Mouse (Mus musculus) gastrocnemius, adult 8-10 months (tissue): ENCODE measurements around the gene Mitf. TPM values are rescaled to one million over a fixed set of nuclear protein-coding genes. Genes with fewer than 3 reads are reported as not detected.

Source experiments
- DNase-seq, 2 experiments: peaks; one replicate each; pipeline ENCODE4 v3.0.0; 2022; ENCODE audit warnings: low spot score in 2 of 2
- total RNA-seq, 4 experiments: library from RNA; stranded (reverse); gene quantifications; 2 replicates each; pipeline ENCODE4 v1.2.4; 2022

The Mitf gene
- total RNA-seq, 4 experiments from 2014 or later: 14.2 to 23.8 (median 16.7) TPM

DNA sequence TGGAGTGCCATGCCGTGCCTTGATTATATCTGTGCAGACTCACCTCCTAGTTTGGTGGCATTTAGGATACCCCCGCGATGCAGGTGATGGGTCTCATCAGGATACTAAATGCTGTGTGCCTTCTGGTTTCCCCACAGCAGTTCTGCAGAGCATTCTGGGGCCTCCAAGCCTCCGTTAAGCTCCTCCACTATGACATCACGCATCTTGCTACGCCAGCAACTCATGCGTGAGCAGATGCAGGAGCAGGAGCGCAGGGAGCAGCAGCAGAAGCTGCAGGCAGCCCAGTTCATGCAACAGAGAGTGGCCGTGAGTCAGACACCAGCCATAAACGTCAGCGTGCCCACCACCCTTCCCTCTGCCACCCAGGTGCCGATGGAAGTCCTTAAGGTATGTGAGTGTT is 134.1 kb downstream of the Mitf start:
- no peak for DNase-seq

DNA sequence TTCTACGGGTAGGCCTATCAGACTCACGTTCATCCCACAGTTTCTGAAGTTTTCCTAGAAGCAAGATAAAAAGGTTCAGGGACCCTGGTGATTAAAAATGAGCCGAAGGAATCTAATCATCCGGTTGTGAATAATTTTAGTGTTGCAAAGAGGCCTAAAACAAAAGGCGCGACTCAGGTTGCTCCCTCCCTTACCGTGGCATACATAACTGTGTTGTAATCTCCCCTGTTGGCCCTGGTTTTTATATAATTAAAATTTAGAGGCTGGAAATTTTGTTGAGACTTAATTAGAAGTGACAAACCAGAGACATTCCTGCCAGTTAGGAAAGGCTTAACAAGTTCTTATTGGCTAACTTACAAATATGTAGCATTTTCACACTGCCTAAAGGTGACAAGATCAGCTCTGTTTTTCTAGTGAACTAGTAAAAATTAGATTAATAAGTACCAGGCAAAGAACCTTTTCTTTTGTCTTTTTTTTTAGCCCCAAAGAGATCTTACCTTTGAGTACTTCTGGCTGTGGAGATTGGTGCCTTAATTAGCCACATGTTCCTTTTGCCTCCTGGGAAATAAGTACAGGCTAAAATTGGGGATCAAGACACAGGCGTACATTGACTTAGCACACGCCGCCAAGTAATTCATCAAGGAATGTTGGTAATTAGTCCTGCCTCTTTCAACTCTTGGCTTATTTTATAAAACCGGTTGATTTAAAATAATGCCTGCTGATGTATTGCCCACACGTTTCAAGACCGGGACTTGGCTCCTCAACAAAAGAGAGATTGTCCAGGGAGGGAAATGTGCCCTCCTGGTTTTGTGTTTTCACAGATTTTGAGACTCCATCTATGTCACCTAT is 143.4 kb downstream of the Mitf start:
- no peak for DNase-seq

- no peak for DNase-seq
Observed at GRCm38 (mm10) chr6:97950882-97951245, 144.0 kb downstream of the Mitf start.

- DNase-seq: no peak
Observed at GRCm38 (mm10) chr6:97951711-97952110, 144.9 kb downstream of the Mitf start.

DNA sequence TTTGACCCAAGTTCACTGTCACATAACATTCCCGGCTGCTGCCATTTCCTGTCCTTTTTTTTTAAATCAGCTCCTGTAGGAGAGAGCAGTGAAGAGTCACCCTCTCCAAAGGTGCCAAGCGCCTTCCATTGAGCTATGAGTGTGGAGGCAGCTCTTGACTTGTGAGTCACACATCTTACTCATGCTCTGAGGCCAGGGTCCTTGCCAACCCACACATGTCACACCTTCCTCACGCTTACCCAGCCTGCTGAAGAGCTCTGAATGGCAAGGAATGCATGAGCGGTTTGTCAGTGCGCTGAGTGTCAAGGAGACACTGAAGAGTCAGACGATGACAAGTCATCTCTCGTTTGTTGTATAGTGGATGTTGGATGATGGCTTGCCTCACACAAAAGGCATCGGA is 146.0 kb downstream of the Mitf start:
- no peak for DNase-seq

GRCm38 (mm10) chr6:97956121-97956520 is 149.3 kb downstream of the Mitf start:
- no peak for DNase-seq

GRCm38 (mm10) chr6:97956636-97957035 is 149.8 kb downstream of the Mitf start:
- DNase-seq: no peak

DNA sequence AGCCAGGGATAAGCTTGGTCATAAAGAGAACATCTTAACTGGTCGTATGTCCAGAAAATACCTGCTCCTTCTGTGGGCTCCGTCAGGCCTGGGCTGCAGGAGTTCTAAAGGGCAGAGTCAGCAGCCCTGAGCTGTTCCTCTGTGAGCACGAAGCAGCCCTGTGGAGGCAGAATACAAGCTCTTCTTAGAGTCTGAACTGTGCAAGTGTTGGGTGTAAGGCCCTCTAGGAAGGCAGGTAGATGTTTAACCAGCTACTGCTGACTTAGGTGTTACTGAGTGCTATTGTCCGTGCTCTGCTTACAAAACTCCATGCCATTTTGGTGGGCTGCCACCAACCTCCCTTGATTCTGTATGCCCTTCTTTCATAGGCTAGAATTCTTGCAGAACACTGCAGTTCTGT is 151.4 kb downstream of the Mitf start:
- no peak for DNase-seq

GRCm38 (mm10) chr6:97961776-97962175 is 154.9 kb downstream of the Mitf start:
- DNase-seq: no peak

DNA sequence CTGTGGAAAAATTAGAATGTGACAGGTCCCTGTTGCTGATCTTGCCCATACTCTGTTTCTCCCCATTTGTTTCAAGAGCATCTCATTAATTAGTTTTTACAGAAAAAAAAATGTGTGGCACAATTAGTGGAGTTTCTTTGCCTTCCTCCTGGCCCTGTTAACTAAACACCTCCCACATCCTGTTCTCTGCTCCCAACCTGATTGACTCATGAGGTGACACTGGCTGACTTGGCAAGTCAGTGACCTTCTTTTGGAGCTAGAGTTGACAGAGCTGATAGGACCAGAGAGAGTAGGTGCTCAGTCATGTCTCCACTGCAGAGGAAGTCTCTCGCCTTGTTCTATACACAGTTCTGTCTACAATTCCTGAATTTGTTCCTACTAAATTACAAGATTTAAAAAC is 155.5 kb downstream of the Mitf start:
- DNase-seq: no peak

- DNase-seq: no peak
Observed at GRCm38 (mm10) chr6:97964750-97965149, 157.9 kb downstream of the Mitf start.

- no peak for DNase-seq
Observed at GRCm38 (mm10) chr6:97981668-97982067, 174.8 kb downstream of the Mitf start.

GRCm38 (mm10) chr6:97985658-97986057 is 178.8 kb downstream of the Mitf start:
- DNase-seq: no peak

DNA sequence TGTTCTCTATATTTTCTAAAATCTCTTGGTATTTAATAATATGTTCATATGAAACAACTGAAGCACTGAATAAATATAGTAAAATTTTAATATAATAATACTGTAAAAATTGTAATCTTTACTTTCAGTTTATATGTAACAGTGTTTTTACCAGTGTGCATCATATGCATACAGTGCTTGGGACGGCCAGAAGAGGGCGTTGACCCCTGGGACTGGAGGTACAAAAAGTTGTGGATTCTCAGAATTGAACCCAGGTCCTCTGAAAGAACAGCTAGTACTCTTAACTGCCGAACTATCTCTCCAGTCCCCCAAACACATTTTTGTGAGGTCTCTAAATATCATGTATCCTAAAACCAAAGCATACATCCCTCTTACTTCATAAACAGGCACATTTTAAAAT is 179.6 kb downstream of the Mitf start:
- DNase-seq: no peak

- no peak for DNase-seq
Observed at GRCm38 (mm10) chr6:97993507-97993906, 186.7 kb downstream of the Mitf start.

DNA sequence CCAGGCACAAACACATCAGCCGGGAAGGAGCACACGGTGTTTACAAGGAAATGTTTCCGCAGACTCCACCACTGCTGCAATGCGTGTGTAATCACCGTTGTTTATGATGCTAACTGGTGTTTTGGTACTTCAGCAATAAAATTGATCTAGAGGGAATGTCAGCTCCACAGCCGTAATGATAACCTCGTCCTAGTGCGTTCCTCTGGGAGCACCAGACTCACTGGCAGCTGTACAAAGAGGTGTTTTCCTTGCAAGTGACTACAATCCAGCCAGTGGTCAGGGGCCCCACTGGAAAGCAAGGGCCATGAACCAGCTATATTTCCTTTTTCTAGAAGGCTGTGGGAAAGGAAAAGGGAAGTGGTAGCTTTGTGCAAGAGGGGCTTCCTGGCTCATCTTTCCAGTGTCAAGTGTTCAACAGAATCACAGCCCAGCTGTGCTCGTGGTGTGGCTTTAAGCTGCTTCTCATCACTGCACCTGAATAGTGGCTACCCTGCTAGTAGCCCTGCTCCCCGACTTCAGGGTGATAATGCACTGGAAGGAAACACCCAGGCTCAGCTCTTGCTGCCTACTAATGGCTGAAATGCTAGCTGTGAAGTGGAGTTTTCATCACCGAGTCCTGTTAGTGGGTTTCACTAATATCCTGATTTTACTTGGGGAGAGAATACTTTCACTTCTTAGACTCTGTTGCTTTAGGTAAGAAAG is 188.9 kb downstream of the Mitf start:
- DNase-seq: no peak

GRCm38 (mm10) chr6:98001551-98001950 is 194.7 kb downstream of the Mitf start:
- no peak for DNase-seq

- no peak for DNase-seq
Observed at GRCm38 (mm10) chr6:98003114-98003513, 196.3 kb downstream of the Mitf start.

DNA sequence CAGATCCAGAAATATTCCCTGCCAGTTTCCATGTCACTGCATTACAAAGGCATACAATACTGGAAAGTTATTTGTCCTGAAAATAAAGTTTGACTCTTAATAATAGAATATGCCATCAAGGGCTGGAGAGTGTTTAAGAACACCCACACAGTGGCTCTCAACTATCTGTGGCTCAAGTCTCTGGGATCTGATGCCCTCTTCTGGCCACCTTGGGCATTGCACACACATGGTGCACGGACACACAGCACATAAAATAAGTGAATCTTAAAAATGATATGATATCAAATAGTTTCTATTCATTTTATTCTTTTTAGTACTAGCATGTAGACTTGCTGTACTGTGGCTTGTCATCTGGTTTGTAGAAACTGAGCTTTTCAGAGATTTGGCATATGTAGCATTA is 198.7 kb downstream of the Mitf start:
- no peak for DNase-seq

- DNase-seq: no peak
Observed at GRCm38 (mm10) chr6:98015066-98015465, 208.2 kb downstream of the Mitf start.

DNA sequence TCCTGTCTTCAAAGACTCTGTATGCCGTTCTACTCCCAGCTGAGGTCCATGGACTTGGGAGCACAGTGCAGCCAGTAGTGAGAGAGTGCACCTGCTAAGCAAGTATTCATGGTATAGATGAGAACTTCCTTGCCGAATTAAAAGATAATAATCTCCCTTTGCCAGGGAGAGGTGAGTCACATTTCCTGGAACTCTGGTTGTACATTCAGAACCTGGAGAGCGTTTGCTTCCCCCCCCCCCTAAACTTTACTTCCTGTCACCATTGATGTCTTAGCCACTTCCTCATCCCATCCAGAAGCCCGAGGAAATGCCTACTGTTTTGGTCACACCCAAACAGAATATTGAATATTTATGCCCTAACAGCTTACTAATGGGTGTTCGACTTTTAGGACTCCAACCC is 209.0 kb downstream of the Mitf start:
- no peak for DNase-seq

DNA sequence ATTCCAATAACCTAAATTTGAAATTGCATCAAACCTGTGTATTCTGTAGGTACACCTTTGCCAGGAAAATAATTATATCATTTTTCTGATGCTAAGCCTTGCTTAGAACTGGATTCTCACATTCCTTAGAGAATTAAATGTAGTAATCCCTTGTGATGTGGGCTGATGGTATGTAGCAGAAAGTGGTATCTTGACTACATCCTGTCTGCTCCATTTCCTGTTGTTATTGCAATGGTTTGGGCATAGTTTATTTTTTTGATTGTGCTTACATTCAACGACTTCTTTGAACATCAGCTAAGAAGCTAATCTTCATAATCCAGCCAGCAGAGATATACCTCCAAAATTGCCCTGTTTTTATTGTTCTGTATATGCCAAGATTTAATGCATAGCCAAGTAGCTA is 217.0 kb downstream of the Mitf start:
- no peak for DNase-seq

DNA sequence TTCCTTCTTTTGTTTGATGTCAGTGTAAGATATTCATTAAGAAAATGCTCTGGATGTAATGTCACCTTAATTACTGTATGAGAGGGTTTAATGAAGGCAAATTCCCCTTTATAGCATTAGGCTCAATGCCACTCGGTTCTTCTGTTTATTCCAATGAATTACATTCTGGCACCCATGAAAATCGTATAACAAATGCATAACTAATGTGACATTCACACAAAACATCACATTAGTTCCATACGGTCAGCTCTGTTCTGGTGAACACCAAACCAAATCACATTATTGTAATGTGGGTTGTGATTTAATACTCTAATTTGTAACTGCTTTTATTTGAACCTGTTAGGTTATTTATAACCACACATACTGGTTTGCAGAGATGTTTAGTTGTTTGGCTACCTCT is 231.7 kb downstream of the Mitf start:
- DNase-seq: no peak
